Mouse (Mus musculus) gastrocnemius, postnatal 25 days (tissue): ENCODE data around the gene Prkag3. TPM values are rescaled to one million over a fixed set of nuclear protein-coding genes. Genes with fewer than 3 reads are reported as not detected.

Experiments used
- DNase-seq: peaks from one replicate; pipeline ENCODE4 v3.0.0; 2022
- total RNA-seq, 2 experiments: library from RNA; stranded (reverse); gene quantifications; 1 replicate in 1 of 2; 2 replicates in 1 of 2; pipeline ENCODE4 v1.2.3; 2021

Prkag3 gene
- total RNA-seq, 2 experiments from 2014 or later, result 54.4 to 93.4 TPM

- DNase-seq, result no peak
Observed at GRCm38 (mm10) chr1:74712461-74713098, 36.4 kb downstream of the Prkag3 start.

- DNase-seq, result no peak
Observed at GRCm38 (mm10) chr1:74712046-74712445, 37.0 kb downstream of the Prkag3 start.

- no peak for DNase-seq
Observed at GRCm38 (mm10) chr1:74709566-74709965, 39.5 kb downstream of the Prkag3 start.

- DNase-seq, result no peak
Observed at GRCm38 (mm10) chr1:74705016-74705415, 44.0 kb downstream of the Prkag3 start.

- no peak for DNase-seq
Observed at GRCm38 (mm10) chr1:74704156-74704555, 44.9 kb downstream of the Prkag3 start.

- DNase-seq, result no peak
Observed at GRCm38 (mm10) chr1:74702142-74702553, 46.9 kb downstream of the Prkag3 start.

GRCm38 (mm10) chr1:74698791-74699190, 50.2 kb downstream of the Prkag3 start:
- DNase-seq, result no peak

- DNase-seq, result no peak
Observed at GRCm38 (mm10) chr1:74698353-74698752, 50.7 kb downstream of the Prkag3 start.

GRCm38 (mm10) chr1:74697416-74697815, 51.6 kb downstream of the Prkag3 start:
- DNase-seq, result no peak

GRCm38 (mm10) chr1:74695836-74696235, 53.2 kb downstream of the Prkag3 start:
- DNase-seq, result no peak

- DNase-seq, result no peak
Observed at GRCm38 (mm10) chr1:74693891-74694583, 55.0 kb downstream of the Prkag3 start.

Other genes starting within 250 kb of the Prkag3 start
- gene Cnot9, start 243.2 kb downstream of the Prkag3 start, total RNA-seq, result 10 to 100 TPM; 12.3 to 12.5 TPM
- 10 to 100 TPM; 43.2 to 72.4 TPM for gene Plcd4, start 206.3 kb downstream of the Prkag3 start, total RNA-seq
- 1 to 10 TPM; 6.8 to 8.3 TPM for gene Usp37, start 204.9 kb downstream of the Prkag3 start, total RNA-seq
- gene Zfp142, start 161.0 kb downstream of the Prkag3 start, total RNA-seq, result 10 to 100 TPM in 1 of 2 experiments, 1 to 10 TPM in 1; 9.3 to 10.1 TPM
- 10 to 100 TPM; 18.6 to 21.0 TPM for gene Bcs1l, start 160.9 kb downstream of the Prkag3 start, total RNA-seq
- 10 to 100 TPM; 13.1 to 17.5 TPM for gene Rnf25, start 147.8 kb downstream of the Prkag3 start, total RNA-seq
- gene Stk36, start 147.8 kb downstream of the Prkag3 start, total RNA-seq, result under 1 TPM; 0.84 to 0.96 TPM
- 10 to 100 TPM; 10.8 to 11.4 TPM for gene Ttll4, start 87.5 kb downstream of the Prkag3 start, total RNA-seq
- gene Cyp27a1, start 35.6 kb downstream of the Prkag3 start, total RNA-seq, result 10 to 100 TPM; 32.4 to 36.4 TPM
- gene Wnt6, start 22.7 kb upstream of the Prkag3 start, total RNA-seq, result under 1 TPM; 0.46 TPM
- not detected for gene Wnt10a, start 42.3 kb upstream of the Prkag3 start, total RNA-seq
- not detected for gene Cdk5r2, start 105.7 kb upstream of the Prkag3 start, total RNA-seq
- not detected for gene Fev, start 136.2 kb upstream of the Prkag3 start, total RNA-seq
- gene Cryba2, start 143.9 kb upstream of the Prkag3 start, total RNA-seq, result not detected
- not detected for gene Cfap65, start 186.4 kb upstream of the Prkag3 start, total RNA-seq
- gene Ihh, start 202.5 kb upstream of the Prkag3 start, total RNA-seq, result under 1 TPM in 1 of 2 experiments, not detected in 1; 0.15 TPM